Mouse (Mus musculus) lung, embryonic 16.5 days (tissue): ENCODE data around the gene 2010111I01Rik. TPM values are rescaled to one million over a fixed set of nuclear protein-coding genes. Genes with fewer than 3 reads are reported as not detected.

ENCODE experiments used
- ATAC-seq: fragments of 200-750 bp; cut with Nextera tagmentation; 2 replicates; pipeline ENCODE4 v1.8.0; 2017; ENCODE audit warnings: low read depth, mild to moderate bottlenecking, moderate library complexity
- H3K27ac ChIP-seq: fragments of 300-500 bp; sonication (generic); 2 replicates; pipeline ENCODE4 v1.5.1; 2014; ENCODE audit warnings: mild to moderate bottlenecking, control low read depth, low read length
- H3K27me3 ChIP-seq: fragments of 300-500 bp; sonication (generic); 2 replicates; pipeline ENCODE4 v1.6.1; 2014; ENCODE audit warnings: low read depth, low read length, mixed read lengths; ENCODE audit not compliant: control insufficient read depth, insufficient read depth
- H3K36me3 ChIP-seq: fragments of 300-500 bp; sonication (generic); 2 replicates; pipeline ENCODE4 v1.6.1; 2014; ENCODE audit warnings: low read length; ENCODE audit not compliant: control insufficient read depth, insufficient read depth
- H3K4me1 ChIP-seq: fragments of 300-500 bp; sonication (generic); replicated peaks from 2 replicates; pipeline ENCODE4 v1.6.1; 2014; ENCODE audit warnings: low read length, mixed read lengths; ENCODE audit not compliant: control insufficient read depth, insufficient read depth
- H3K4me2 ChIP-seq: fragments of 300-500 bp; sonication (generic); 2 replicates; pipeline ENCODE4 v1.6.1; 2014; ENCODE audit warnings: low read depth, low read length, control low read depth
- H3K4me3 ChIP-seq: fragments of 300-500 bp; sonication (generic); 2 replicates; pipeline ENCODE4 v1.5.1; 2014; ENCODE audit warnings: mild to moderate bottlenecking, low read length, control low read depth
- H3K9ac ChIP-seq: fragments of 300-500 bp; sonication (generic); 2 replicates; pipeline ENCODE4 v1.6.1; 2014; ENCODE audit warnings: low read length, control low read depth
- H3K9me3 ChIP-seq: fragments of 300-500 bp; sonication (generic); 2 replicates; pipeline ENCODE4 v1.6.1; 2016; ENCODE audit warnings: low read length; ENCODE audit not compliant: control insufficient read depth
- WGBS: fragments of 180-500 bp; shearing (Covaris S2); extraction: QIAGEN DNeasy Blood & Tissue Kit; methylation state at CpG from one replicate; pipeline ENCODE4 v1.1.7; 2014; 5-methylcytosine and 5-hydroxymethylcytosine counted together
- polyA plus RNA-seq: library from polyadenylated mRNA; unstranded; fragments of >200 nt; fragmentation: Nextera tagmentation; extraction: Ambion mirVana; gene quantifications from 2 replicates; pipeline ENCODE4 v1.2.1, GENCODE M21; 2015

2010111I01Rik gene
- polyA plus RNA-seq, 1 experiment from 2014 or later = 129 TPM

DNA sequence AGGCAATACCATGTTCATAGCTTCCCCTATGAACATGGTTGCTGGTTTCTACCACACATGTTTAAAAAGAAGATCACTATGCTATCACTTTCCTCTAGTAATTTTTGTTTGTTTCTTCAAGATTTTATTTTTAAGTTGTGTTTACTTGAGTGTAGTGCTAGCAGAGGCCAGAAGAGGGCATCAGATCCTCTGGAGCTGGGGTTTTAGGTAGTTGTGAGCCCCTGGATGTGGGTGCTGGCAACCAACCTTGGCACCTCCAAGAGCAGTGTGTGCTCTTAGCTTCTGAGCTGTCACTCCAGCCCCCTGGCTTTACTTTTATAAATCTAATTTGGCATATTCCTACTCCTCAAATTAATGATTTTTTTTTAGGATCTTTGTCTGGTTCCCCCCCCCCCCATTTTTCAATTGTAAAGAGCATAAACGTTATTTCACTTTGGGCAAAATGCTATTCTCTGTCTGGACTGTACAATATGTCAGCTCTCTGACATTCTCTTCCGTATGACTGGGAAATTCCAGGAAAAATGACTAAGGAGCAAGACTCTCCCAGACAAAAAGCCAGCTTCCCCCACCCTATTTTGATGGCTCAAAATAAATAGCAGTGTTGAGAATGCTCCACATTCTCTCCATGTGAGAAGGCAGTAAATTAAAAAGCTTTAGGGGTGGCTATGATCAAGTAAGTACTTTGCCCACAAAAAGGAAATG, 81.0 kb downstream of the 2010111I01Rik start:
- Histone ChIP-seq H3K9me3 (peaks cover 3% of the 10 kb centered on the region; the same call in 1 of the 2 replicates), H3K4me3 (no peak overlapping the region), H3K27me3 (no peaks in the 10 kb centered on the region), H3K36me3 (no peaks in the 10 kb centered on the region), H3K4me1 (peaks cover 3% of the 10 kb centered on the region; the same call in 1 of the 2 replicates), H3K4me2 (no peak overlapping the region), H3K27ac (no peak overlapping the region; the same call in 1 of the 2 replicates), H3K9ac (no peak overlapping the region)
- WGBS = 74% methylated on average over 2 of the region's 2 CpGs
- no peak for ATAC-seq

DNA sequence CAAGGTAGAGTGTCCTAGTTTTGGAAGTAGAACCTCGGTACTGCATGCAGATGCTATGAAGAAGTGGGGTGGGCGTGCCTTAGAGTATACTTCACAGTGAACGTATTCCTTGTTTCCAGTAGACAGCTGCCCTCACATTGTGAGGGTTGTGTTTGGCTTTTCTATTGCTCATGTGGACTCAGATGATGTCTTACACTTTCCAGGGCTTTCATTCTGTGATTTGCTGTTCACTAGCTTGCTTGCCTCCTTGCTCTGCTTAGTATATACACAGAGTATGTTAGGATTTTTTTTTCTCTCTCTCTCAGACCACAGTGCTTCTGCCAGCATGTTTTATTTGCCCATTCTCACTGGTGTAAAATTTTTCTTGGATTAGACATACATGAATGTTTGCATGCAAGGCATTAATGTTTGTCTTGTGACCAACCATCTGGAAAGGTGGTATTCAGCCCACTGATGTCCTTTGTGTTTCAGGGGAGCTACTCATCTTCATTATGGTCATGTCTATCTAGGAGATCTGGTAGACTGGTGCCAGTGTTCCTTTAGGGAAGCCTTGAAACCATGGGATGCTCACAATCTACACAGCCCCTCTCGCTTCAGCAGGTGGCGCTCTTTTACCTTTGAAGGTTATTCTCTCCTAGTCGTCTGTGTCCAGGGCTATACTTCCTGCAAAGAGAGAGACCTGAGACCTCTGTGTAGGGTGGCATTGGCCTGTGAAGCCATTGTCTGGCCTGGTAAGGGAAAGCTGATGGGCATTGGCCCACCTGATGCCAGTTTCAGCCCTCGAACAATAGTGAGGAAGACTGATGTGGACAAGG, 81.7 kb downstream of the 2010111I01Rik start:
- H3K9me3 ChIP-seq = peaks cover 3% of the 10 kb centered on the region; the same call in 1 of the 2 replicates
- H3K27me3 ChIP-seq = no peaks in the 10 kb centered on the region
- 45% methylated on average over 7 of the region's 7 CpGs for WGBS
- H3K36me3 ChIP-seq = no peaks in the 10 kb centered on the region
- H3K27ac ChIP-seq = no peak overlapping the region; the same call in 1 of the 2 replicates
- 0 out of 2 replicates have a peak, but pooled peaks cover 3% of the 10 kb centered on the region for H3K4me1 ChIP-seq
- ATAC-seq = peak; percentile 83
- no peak overlapping the region for H3K4me3 ChIP-seq
- no peak overlapping the region for H3K4me2 ChIP-seq
- no peak overlapping the region for H3K9ac ChIP-seq

DNA sequence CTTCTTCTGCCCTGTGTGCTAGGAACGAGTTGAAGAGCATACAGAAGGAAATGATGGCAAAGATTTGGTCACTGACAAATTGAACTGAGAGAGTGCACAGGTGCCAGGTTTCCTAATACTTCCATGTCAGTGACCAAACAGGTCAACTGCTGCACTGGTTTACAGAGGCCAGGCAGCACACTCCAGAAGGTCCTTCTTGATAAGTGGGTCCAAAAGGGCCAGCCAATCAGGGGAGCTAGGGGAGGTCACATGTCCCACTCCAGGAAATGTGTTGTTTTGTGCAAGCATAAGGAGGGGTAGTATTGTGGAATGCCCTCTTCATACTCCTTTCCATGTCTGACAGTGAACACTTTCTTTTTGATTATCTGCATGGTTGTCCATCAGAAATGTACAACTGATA, 99.0 kb downstream of the 2010111I01Rik start:
- no peak overlapping the region for H3K4me3 ChIP-seq
- H3K9ac ChIP-seq = no peak overlapping the region
- ATAC-seq = no peak
- no peaks in the 10 kb centered on the region for H3K4me1 ChIP-seq
- no peaks in the 10 kb centered on the region for H3K9me3 ChIP-seq
- H3K27me3 ChIP-seq = no peaks in the 10 kb centered on the region
- no peak overlapping the region for H3K27ac ChIP-seq
- H3K36me3 ChIP-seq = no peaks in the 10 kb centered on the region; the same call in 1 of the 2 replicates
- WGBS = 68% methylated on average over 1 of the region's 1 CpGs
- no peak overlapping the region for H3K4me2 ChIP-seq

DNA sequence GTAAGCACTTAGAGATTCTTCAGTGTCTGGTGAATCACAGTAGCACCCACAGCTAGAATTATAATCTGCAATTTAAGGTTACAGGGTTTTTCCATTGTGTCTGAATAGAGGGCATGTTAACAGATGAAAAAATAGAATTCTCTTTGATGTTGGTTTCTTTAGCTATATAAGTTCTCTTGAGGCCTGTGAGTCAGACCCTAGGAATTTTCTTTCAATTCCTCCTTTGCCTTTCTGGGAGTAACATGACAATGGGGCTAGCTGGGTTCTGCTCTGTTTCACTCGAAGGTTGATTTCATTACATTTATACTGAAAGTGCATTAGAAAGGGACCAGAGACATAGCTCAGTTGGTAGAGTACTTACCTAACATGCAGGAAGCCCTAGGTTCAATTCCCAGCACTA, 101.9 kb downstream of the 2010111I01Rik start:
- Histone ChIP-seq H3K9ac (no peak overlapping the region), H3K27me3 (no peaks in the 10 kb centered on the region), H3K27ac (no peak overlapping the region), H3K36me3 (no peaks in the 10 kb centered on the region; the same call in 1 of the 2 replicates), H3K4me3 (no peak overlapping the region), H3K4me1 (no peaks in the 10 kb centered on the region), H3K4me2 (no peak overlapping the region), H3K9me3 (no peaks in the 10 kb centered on the region)
- WGBS = 47% methylated on average over 1 of the region's 1 CpGs
- no peak; the same call in 1 of the 2 replicates for ATAC-seq

DNA sequence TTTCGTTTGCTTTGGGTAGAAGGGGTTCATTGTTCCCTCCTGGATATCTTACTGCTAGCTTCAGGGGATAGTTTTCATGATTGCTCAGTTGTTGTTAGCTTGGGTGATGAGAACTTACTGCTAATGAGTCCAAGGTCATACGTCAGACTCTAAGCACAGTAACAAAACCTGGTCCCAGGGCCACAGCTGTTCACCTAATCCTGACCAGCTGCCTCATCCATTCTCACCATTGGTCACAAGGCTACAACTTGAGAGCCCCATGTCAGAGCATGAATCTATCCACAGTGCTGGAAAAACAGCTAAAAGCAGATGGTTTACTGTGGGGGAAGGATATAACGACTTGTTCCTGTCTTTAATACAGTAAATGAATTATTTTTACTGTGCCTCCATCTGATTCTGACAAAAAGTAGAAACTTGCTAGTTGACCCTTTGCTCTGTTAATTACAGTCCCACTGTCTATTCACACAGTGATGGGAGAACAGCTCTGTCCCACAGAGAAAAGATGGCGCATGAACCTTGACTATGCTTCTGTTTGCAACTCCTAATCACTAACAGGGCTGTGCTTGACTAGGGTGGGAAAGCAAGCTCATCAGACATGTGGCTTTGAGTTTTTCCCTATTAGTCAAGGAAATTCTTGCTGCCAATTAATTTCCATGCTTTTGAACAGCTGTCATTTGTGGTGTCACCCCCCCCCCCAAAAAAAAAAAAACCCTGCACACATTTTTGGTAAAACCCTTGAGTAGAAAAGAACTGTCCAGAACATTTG, 103.9 kb downstream of the 2010111I01Rik start:
- Histone ChIP-seq H3K9me3 (no peaks in the 10 kb centered on the region), H3K4me1 (peaks cover 13% of the 10 kb centered on the region), H3K36me3 (no peaks in the 10 kb centered on the region; the same call in 1 of the 2 replicates), H3K9ac (no peak overlapping the region), H3K4me2 (no peak overlapping the region), H3K4me3 (no peak overlapping the region), H3K27me3 (no peaks in the 10 kb centered on the region), H3K27ac (no peak overlapping the region)
- 75% methylated on average over 4 of the region's 4 CpGs for WGBS
- no peak for ATAC-seq

DNA sequence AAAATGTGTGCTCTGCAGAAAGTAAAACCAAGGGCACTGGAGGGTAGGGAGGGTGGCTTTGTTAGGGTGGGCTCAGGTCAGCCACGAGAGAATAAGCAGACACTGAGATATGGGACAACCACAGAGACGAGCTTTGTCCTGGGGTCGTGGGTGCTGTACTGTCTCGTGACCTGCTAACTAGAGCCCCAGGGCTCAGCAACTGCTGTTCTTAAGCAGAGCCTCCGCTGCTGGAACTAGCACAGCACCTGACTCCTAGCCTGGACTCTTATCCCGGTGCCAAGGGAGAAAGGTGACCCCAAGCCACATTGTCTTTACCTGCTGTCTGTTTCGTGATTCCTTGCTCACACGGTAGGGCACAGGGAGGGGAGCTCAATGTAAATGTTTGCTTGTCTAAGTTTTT, 107.2 kb downstream of the 2010111I01Rik start:
- H3K9me3 ChIP-seq = no peaks in the 10 kb centered on the region
- H3K36me3 ChIP-seq = no peaks in the 10 kb centered on the region; the same call in 1 of the 2 replicates
- 73% methylated on average over 8 of the region's 8 CpGs for WGBS
- peaks cover 24% of the 10 kb centered on the region for H3K4me1 ChIP-seq
- ATAC-seq = no peak
- 0 out of 2 replicates have a peak overlapping the region, but pooled peaks have one; percentile 3 for H3K27ac ChIP-seq
- H3K4me3 ChIP-seq = no peak overlapping the region
- H3K9ac ChIP-seq = no peak overlapping the region
- no peaks in the 10 kb centered on the region for H3K27me3 ChIP-seq
- no peak overlapping the region for H3K4me2 ChIP-seq

DNA sequence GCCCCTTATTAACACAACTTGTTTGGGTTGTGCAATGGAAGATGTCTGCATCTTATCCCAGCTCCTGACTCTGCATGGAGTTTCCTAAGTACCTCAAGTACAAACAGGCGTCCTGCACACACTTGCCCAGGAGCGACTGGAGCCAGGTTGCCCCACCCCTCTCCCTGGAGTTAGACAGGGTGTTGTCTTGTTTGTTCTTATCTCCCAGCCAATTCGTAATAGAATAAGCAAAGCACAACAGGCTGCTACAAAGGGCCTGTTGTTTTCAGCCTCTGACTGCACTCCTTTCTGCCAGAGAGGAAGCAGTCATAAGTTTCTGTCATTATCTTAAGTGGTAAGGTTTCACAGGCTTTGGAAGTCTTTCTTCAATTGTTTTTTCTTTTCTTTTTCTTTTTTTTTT, 107.7 kb downstream of the 2010111I01Rik start:
- Histone ChIP-seq H3K4me1 (peaks cover 24% of the 10 kb centered on the region), H3K4me3 (no peak overlapping the region), H3K27me3 (no peaks in the 10 kb centered on the region), H3K4me2 (no peak overlapping the region), H3K9me3 (no peaks in the 10 kb centered on the region), H3K9ac (peak overlapping the region; percentile 21; the same call in 1 of the 2 replicates), H3K36me3 (no peaks in the 10 kb centered on the region; the same call in 1 of the 2 replicates), H3K27ac (peak overlapping the region; percentile 63)
- no peak for ATAC-seq
- WGBS = 28% methylated on average over 3 of the region's 3 CpGs

DNA sequence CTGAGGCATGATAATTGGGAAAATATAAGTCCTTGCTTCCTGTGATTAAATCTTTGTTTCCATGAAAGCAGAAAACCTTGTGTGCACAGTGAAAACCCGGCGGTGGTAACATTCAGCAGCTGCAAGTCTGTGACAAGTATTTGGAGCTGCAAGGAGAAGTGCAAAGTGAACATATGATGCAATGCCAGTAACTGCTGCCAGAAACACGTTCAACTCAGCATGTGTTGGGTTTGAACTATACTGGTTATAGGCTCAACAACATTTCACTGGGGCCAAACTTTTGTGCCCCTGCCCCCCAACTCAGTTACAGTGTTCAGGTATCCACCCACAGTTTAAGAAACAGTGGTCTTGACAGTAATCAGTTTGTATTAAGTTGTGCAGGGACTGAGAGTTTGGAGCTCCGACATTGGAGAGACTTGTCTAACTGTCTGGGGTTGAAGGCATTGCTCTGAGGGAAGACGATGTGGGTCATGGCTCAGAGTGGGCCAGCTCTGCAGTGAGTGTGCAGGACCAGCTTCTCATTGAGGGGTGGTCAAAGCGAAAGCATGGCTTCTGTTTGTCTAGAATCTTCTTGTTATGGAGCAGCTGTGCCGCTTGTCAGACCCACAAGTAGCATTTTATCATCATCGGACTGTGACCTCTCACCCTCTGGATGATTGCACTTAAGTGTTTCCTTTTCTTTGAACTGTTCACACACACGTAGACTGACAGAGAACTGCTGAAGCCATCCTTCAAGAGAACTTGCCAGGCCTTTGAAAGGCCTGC, 109.4 kb downstream of the 2010111I01Rik start:
- peaks cover 24% of the 10 kb centered on the region for H3K4me1 ChIP-seq
- no peaks in the 10 kb centered on the region for H3K27me3 ChIP-seq
- no peak overlapping the region for H3K4me2 ChIP-seq
- WGBS = 22% methylated on average over 9 of the region's 9 CpGs
- no peak overlapping the region for H3K4me3 ChIP-seq
- H3K9ac ChIP-seq = no peak overlapping the region
- ATAC-seq = peak; percentile 89
- no peaks in the 10 kb centered on the region for H3K9me3 ChIP-seq
- H3K27ac ChIP-seq = peak overlapping the region; percentile 56
- H3K36me3 ChIP-seq = no peaks in the 10 kb centered on the region
